Mouse (Mus musculus) small intestine, adult 2 months (tissue): ENCODE results near the gene Taf10.

Experiments
- CTCF ChIP-seq: fragments of 200-500 bp; IDR thresholded peaks from 2 replicates; pipeline ENCODE4 v1.5.1; 2012; ENCODE audit warnings: low read depth, mild to moderate bottlenecking, control low read depth, inconsistent platforms, low read length, moderate library complexity, mixed read lengths; ENCODE audit not compliant: insufficient replicate concordance, insufficient read length; ENCODE audit errors: extremely low read depth
- POLR2A ChIP-seq: fragments of 200-500 bp; IDR thresholded peaks from 2 replicates; pipeline ENCODE4 v1.6.1; 2012; ENCODE audit warnings: low read depth, mild to moderate bottlenecking, control low read depth, inconsistent platforms, low read length, moderate library complexity

DNA sequence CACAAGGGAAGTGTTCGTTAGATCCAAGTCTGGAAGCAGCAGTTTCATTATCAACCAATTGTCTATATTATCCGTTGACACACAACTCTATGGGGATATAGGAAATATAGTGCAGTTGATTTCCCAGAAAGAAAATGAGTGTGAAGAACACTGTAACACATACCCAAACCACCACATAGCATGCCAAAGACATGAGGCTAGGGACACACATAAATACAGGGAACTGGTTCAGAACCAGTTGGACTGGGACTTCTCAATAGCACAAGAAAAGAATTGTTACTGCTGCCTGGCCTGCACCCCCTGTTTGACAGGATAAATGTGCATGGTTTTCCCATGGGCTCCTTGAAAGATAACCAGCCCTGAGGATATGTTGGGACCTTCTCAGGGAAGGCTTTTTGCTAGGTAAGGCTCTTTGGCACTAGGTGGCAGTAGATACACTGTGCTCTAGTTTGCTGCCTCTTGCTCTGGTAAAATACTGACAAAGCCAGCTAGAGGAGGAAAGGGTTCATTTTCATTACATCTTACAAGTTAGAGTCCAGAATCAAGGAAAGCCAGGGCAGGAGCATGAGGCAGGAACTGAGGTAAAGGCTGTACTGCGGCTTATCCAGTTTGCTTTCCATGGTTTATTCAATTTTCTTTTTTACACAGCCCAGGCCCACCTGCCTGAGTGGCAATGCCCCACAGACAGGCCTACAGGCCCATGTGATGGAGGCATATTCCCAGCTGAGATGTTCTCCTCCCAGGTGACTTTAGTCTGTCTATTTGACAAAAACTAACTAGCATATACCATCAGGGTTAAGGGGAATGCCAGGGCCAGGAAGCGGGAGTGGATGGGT is 17.8 kb downstream of the Taf10 start:
- TF ChIP-seq POLR2A: no peak
- 0 out of 2 replicates have a peak, but pooled peaks have one; percentile 27 for TF ChIP-seq CTCF
